Mouse (Mus musculus) testis, adult 2 months (tissue): Measurements from ENCODE around the gene Dock1. TPM values are rescaled to one million over a fixed set of nuclear protein-coding genes. Genes with fewer than 3 reads are reported as not detected.

Experiments
- H3K27ac ChIP-seq: fragments of 200-500 bp; 2 replicates; pipeline ENCODE4 v1.5.1; 2012; ENCODE audit warnings: low read depth, low read length; ENCODE audit not compliant: control insufficient read depth, insufficient read depth
- H3K27me3 ChIP-seq: fragments of 200-500 bp; 2 replicates; pipeline ENCODE4 v1.6.1; 2012; ENCODE audit warnings: mild to moderate bottlenecking, low read length, moderate library complexity; ENCODE audit not compliant: control insufficient read depth, insufficient read depth
- H3K36me3 ChIP-seq: fragments of 200-500 bp; 2 replicates; pipeline ENCODE4 v1.6.1; 2012; ENCODE audit warnings: mild to moderate bottlenecking, low read length; ENCODE audit not compliant: control insufficient read depth, insufficient read depth
- H3K4me1 ChIP-seq: fragments of 200-500 bp; 2 replicates; pipeline ENCODE4 v1.6.1; 2012; ENCODE audit warnings: low read length; ENCODE audit not compliant: control insufficient read depth, insufficient read depth
- H3K4me3 ChIP-seq: fragments of 200-500 bp; 2 replicates; pipeline ENCODE4 v1.5.1; 2012; ENCODE audit warnings: low read depth, mild to moderate bottlenecking, low read length, moderate library complexity, mixed read lengths; ENCODE audit not compliant: control insufficient read depth
- CTCF ChIP-seq: fragments of 200-500 bp; IDR thresholded peaks from 2 replicates; pipeline ENCODE4 v1.5.1; 2012; ENCODE audit warnings: low read depth, mild to moderate bottlenecking, inconsistent platforms, low read length, moderate library complexity; ENCODE audit not compliant: control insufficient read depth, insufficient read depth, insufficient replicate concordance
- POLR2A ChIP-seq: fragments of 200-500 bp; IDR thresholded peaks from 2 replicates; pipeline ENCODE4 v1.6.1; 2012; ENCODE audit warnings: low read depth, mild to moderate bottlenecking, inconsistent platforms, low read length, moderate library complexity; ENCODE audit not compliant: control insufficient read depth
- polyA plus RNA-seq: library from polyadenylated mRNA; depleted of rRNA; stranded (reverse); fragments of >200 nt; gene quantifications from 2 replicates; pipeline ENCODE4 v1.2.3, GENCODE M21; 2012

The Dock1 gene
- polyA plus RNA-seq, 1 experiment = 2.2 TPM

GRCm38 (mm10) chr7:134840066-134840465, 169.6 kb downstream of the Dock1 start:
- Histone ChIP-seq H3K4me3 (no peak overlapping the region), H3K27me3 (no peaks in the 10 kb centered on the region), H3K27ac (no peak overlapping the region), H3K4me1 (peaks cover 4% of the 10 kb centered on the region), H3K36me3 (no peaks in the 10 kb centered on the region)
- TF ChIP-seq CTCF (no peak), POLR2A (no peak)

- H3K27ac ChIP-seq = no peak overlapping the region
- H3K27me3 ChIP-seq = no peaks in the 10 kb centered on the region
- no peak overlapping the region for H3K4me3 ChIP-seq
- peaks cover 4% of the 10 kb centered on the region for H3K4me1 ChIP-seq
- TF ChIP-seq POLR2A (no peak), CTCF (no peak)
- no peaks in the 10 kb centered on the region for H3K36me3 ChIP-seq
Observed at GRCm38 (mm10) chr7:134842751-134843150, 172.3 kb downstream of the Dock1 start.

GRCm38 (mm10) chr7:134862000-134862399, 191.5 kb downstream of the Dock1 start:
- Histone ChIP-seq H3K4me1 (no peaks in the 10 kb centered on the region), H3K36me3 (no peaks in the 10 kb centered on the region), H3K4me3 (no peak overlapping the region), H3K27me3 (no peaks in the 10 kb centered on the region), H3K27ac (no peak overlapping the region)
- TF ChIP-seq POLR2A = no peak
- TF ChIP-seq CTCF = no peak

GRCm38 (mm10) chr7:134864175-134864574, 193.7 kb downstream of the Dock1 start:
- no peak for TF ChIP-seq CTCF
- no peak for TF ChIP-seq POLR2A
- Histone ChIP-seq H3K4me3 (no peak overlapping the region), H3K27me3 (no peaks in the 10 kb centered on the region), H3K36me3 (no peaks in the 10 kb centered on the region), H3K27ac (no peak overlapping the region), H3K4me1 (no peaks in the 10 kb centered on the region)

GRCm38 (mm10) chr7:134872511-134872910, 202.1 kb downstream of the Dock1 start:
- TF ChIP-seq CTCF = no peak
- TF ChIP-seq POLR2A = no peak
- Histone ChIP-seq H3K36me3 (no peaks in the 10 kb centered on the region), H3K4me1 (no peaks in the 10 kb centered on the region), H3K27ac (no peak overlapping the region), H3K4me3 (no peak overlapping the region), H3K27me3 (no peaks in the 10 kb centered on the region)

- H3K4me3 ChIP-seq = no peak overlapping the region
- TF ChIP-seq CTCF = no peak
- TF ChIP-seq POLR2A = no peak
- H3K27me3 ChIP-seq = no peaks in the 10 kb centered on the region
- H3K27ac ChIP-seq = no peak overlapping the region
- H3K4me1 ChIP-seq = no peaks in the 10 kb centered on the region
- H3K36me3 ChIP-seq = no peaks in the 10 kb centered on the region
Observed at GRCm38 (mm10) chr7:134872981-134873380, 202.5 kb downstream of the Dock1 start.

- H3K27ac ChIP-seq = no peak overlapping the region
- no peaks in the 10 kb centered on the region for H3K4me1 ChIP-seq
- TF ChIP-seq POLR2A = no peak
- no peak for TF ChIP-seq CTCF
- no peak overlapping the region for H3K4me3 ChIP-seq
- H3K27me3 ChIP-seq = no peaks in the 10 kb centered on the region
- no peaks in the 10 kb centered on the region for H3K36me3 ChIP-seq
Observed at GRCm38 (mm10) chr7:134878985-134879384, 208.5 kb downstream of the Dock1 start.

GRCm38 (mm10) chr7:134880431-134880830, 210.0 kb downstream of the Dock1 start:
- H3K27ac ChIP-seq = no peak overlapping the region
- H3K27me3 ChIP-seq = no peaks in the 10 kb centered on the region
- H3K36me3 ChIP-seq = no peaks in the 10 kb centered on the region
- H3K4me1 ChIP-seq = no peaks in the 10 kb centered on the region
- no peak for TF ChIP-seq POLR2A
- H3K4me3 ChIP-seq = no peak overlapping the region
